Mouse (Mus musculus) R1 (cell line): ENCODE results near the gene D130043K22Rik.

Experiments
- DNase-seq: peaks from one replicate; pipeline ENCODE4 v3.0.0-alpha.2; 2018; ENCODE audit warnings: low read depth, low spot score

D130043K22Rik gene

DNA sequence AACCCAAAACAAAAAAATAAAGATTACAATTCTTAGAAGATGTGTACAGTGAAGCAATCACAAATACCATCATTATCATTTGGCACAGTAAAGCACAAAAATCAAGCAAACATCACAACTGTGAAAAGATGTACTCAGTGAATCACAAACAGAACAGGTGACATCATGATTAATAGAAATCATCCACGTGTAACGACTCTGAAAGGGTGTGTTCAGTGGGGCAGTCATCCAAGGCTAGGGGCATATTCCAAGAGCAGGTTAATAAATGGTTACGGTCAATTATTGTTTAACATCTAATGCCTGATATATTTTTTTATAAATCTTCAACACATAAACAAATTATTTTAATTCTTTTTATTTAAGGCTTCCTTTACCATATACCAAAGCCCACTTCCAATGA, 47.6 kb downstream of the D130043K22Rik start:
- DNase-seq: no peak

DNA sequence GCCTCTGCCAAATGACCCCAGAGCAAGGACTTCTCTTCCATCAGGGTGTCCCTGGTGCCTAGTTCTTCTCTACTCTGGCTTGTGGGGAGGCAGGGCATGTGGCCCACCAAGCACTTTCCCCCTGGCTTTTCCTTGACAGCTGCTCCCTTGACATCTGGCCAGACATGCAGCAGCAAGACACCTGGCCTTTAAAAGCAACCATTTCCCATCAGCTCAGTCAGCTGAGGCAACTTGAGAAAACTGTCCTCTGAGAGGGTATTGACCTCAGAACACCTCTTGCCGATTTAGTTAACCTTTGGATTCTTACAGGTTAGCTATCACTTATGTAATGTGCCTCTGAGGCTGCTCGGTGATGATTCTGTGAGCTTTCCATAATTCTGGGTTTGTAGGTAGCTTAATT, 48.9 kb downstream of the D130043K22Rik start:
- DNase-seq: no peak

DNA sequence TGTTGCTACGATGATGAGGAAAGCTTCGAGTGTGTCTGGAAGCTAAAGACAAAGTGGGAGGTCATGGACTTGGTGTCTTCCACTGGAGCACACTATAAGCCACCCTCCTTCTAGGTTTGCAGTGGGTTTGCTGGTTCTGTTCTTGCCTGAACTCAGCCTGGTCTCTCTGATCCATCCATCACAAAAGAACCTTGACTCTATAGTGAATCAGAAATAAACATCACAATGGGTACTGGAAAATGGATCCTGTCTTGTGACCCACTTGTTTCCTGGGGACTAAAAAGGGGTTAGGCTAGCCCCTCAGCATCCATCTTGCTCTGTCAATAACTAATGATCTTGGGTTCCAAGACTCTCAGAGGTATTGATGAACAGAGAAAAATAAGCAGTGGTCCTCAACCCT, 57.0 kb downstream of the D130043K22Rik start:
- DNase-seq: peak; percentile 85

GRCm38 (mm10) chr13:24903412-24903811, 58.5 kb downstream of the D130043K22Rik start:
- DNase-seq: no peak

DNA sequence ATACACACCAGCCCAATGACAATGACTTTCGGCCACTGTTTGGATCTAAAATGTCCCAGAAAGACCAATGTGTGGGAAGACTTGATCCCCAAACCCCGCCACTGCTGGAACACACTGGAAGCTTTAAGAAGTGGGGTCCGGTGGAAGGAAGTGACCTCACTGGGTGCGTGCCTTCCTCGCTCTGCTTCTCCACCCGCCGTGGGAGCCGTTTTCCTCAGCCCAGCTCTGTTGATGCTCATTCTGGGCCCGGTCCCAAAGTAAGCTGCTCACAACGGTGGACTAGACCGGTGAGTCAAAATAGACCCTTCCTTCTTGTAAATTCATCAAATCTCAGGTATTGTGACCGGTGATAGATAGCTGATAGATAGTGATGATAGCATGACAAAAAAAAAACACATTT, 60.5 kb downstream of the D130043K22Rik start:
- DNase-seq: no peak

DNA sequence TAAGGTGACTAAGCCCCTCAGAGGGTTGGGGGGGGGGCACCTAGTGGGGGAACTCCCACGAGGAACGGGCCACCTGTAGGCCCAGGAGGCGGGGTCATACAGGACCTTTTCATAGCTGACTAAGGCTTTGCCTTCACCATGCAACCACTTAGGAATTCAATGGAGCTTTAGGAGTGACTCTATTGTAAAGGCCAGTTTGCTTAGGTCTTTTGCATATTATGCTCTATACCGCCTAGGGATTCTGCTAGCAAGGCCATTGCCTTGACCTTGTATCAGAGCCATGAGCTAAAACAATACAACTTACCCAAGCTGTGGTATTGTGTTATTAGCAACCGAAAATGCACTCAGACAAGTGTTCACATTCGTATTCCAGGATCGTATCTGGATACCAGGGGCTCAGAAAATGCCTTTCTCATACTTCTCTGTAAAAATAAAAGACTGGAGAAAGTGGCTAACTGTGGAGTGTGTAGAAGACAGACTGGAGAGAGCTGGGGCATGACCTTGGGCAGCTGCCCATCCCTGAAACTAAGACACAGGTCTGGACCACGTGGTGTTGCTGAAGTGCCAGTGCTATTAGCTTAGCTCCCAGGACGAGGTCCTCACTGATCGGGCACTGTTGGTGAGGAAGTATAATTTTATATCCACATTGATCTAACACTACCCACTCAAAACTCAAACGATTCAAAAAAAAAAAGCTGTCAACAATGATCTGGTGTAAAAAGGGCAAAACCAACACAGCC, 62.1 kb downstream of the D130043K22Rik start:
- DNase-seq: peak; percentile 79

GRCm38 (mm10) chr13:24909112-24909511, 64.2 kb downstream of the D130043K22Rik start:
- no peak for DNase-seq

DNA sequence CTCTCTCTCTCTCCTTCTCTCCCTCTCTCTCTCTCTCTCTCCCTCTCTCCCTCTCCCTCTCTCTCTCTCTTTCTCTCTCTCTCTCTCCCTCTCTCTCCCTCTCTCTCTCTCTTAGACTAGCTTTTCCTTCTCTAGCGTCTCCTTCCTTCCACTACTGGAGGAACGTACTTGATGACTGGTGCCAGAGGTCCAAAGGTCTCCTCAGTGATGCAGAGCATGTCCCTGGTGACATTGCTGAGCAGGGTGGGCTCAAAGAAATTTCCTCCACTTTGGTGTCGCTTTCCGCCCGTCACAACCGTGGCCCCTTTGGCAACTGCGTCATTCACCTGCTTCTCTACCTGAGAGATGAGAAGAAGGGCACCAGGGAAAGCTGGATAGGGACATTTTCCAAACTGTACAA, 68.6 kb downstream of the D130043K22Rik start:
- DNase-seq: no peak

DNA sequence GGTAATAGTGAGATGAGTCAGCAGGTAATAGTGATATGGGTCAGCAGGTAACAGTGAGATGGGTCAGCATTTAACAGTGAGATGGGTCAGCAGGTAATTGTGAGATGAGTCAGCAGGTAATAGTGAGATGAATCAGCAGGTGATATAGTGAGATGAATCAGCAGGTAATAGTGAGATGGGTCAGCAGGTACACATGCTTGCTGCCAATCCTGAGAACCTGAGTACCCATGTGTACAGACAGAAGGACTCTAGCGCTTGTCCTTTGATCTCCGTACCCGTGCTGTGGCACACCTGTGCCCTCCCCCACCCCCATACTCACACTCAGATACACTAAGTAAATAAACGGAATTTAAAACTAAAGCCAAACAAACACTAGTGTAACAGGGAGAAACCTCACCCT, 70.0 kb downstream of the D130043K22Rik start:
- no peak for DNase-seq

- peak; percentile 52 for DNase-seq
Observed at GRCm38 (mm10) chr13:24915831-24916230, 70.9 kb downstream of the D130043K22Rik start.

DNA sequence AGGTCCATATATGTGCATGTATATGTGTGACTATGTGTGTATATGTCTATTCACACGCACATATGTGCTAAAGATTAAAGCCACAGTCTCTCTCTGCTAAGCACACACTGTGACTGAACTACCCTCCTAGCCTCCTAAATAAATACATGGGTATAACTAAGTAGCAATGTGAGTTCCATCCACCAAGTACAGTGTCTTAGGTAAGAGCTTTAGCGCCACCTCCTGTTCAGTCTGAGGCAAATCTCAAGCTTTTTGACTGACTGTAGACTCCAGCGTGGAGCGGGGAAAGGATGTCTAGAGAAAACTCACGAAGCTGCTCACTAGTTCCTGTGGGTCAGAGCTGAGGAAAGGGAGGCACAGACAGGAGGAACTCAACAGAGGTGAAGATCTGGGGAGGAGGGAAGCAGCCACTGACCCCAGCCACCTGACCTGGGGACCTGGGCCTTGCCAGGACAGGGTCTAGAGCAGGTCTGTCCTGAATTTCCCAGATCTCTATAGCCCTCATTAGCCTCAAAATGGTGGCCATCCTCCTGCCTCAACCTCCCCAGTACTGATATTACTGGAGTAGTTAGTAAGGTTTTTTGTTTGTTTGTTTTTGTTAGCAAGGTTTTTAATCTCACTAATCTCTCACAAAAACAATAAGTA, 75.5 kb downstream of the D130043K22Rik start:
- DNase-seq: peak; percentile 84

GRCm38 (mm10) chr13:24921281-24921680, 76.3 kb downstream of the D130043K22Rik start:
- no peak for DNase-seq

GRCm38 (mm10) chr13:24923991-24924390, 79.1 kb downstream of the D130043K22Rik start:
- no peak for DNase-seq

GRCm38 (mm10) chr13:24930591-24930990, 85.7 kb downstream of the D130043K22Rik start:
- no peak for DNase-seq

- no peak for DNase-seq
Observed at GRCm38 (mm10) chr13:24933199-24933598, 88.3 kb downstream of the D130043K22Rik start.

- DNase-seq: no peak
Observed at GRCm38 (mm10) chr13:24936772-24937107, 91.8 kb downstream of the D130043K22Rik start.

DNA sequence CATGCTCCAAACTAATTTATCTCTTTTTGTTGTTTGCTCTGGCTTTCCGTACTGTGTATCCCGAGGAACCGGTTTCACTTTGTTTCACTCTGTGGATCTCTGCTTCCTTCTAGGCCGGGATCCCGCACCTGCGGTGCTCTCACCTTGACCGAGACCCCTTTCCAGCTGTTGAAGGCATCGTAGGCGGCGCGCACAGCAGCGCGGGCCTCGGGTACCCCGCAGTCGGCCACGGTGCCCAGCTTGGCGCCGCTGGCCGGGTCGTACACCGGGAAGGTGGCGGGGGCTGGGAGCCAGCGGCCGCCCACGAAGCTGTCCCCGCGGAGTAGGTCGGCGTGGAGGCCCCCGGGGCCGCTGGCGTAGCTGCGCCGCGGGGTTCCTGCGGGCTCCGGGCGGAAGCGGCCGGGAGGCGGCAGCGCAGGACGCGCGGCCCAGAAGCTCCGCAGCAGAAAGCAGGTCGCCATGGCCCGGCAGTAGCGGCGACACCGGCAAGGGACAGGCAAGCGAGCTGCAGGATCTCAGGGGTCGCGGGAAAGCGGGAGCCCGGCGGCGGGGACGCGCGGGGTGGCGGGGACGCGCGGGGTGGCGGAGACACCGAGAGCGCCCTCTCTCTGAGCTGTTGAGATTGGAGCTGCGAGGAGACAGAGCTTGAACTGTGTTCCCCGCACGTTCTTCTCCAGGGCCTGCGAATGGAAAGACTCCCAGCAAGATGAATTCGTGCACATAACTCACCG, 92.3 kb downstream of the D130043K22Rik start, which contains the start of gene Aldh5a1:
Aldh5a1 (minus strand) TSS at position 554 of the 731 bp plus-strand sequence.
- peak; percentile 77 for DNase-seq

DNA sequence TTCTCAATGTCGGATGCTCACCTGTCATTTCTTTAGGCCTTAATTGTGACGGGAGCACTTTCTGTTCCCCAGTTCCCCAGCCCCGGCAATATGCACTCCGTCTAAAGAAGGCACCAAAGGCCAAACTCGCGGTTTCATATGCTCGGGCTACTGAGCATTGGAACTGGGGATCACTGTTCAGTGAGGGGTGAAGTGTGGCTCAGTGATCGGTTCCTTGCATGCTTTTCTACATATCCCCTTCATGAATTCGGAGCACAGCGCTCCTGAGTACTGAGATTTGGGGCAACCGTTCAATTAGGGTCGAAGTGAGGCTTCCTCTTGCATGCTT, 92.9 kb downstream of the D130043K22Rik start:
- no peak for DNase-seq

- DNase-seq: peak; percentile 82
Observed at GRCm38 (mm10) chr13:24938683-24939082, 93.7 kb downstream of the D130043K22Rik start.

GRCm38 (mm10) chr13:24939472-24939871, 94.5 kb downstream of the D130043K22Rik start:
- DNase-seq: no peak

DNA sequence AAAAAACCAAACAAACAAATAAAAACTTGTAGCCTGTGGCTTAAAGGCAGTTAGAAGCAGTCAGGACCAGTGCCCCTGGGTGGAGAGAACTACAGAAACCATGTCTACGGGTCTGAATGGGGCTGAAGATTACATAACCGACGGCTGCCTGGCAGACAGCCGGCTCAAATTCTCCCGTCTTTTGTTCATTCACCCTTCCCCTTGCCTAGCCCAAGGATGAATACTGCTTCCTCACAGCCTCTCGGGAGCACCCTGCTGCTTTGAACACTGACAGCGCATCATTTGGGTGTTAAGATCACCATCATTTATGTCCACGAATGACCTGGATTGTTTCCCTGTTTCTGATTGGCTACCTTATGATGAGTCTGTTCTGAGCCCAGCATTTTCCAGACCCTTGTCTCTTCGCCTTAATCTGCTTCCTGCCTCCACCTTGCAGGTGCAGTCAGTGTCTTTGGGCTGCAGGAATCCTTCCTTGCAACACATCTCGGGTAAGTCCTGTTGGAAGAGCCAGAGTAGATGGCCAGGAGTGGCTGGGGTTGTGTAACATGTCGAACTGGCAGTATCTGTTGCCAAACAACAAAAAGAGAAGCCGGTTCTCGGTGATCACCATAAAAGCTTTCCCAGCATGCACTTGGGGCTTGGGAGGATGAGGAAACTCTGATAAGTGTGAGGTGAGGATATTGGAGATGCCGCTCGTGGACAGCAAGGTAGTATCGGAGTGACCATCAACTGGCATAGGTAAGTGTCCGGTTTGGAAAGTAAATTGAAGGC, 97.8 kb downstream of the D130043K22Rik start, which contains the start of gene Gpld1:
Gpld1 (plus strand) TSS at position 641 of the 771 bp plus-strand sequence.
- peak; percentile 26 for DNase-seq

DNA sequence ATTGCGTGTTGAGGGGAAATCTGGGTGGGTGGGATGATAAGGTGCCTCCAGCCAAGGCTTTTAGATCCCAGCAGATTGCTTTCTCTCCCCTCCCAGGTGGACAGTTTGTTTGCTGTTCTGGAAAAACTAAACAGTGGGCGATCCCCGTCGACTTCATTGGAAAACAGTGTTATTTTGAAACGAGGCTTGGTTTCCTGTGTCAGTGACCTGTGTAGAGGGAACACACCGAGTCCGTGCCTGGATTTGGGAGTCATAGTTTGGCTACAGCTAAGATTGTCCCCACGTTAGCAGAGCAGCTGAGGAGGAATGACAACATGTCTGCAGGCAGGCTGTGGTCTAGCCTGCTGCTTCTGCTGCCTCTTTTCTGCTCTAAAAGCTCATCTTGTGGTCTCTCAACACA, 98.4 kb downstream of the D130043K22Rik start:
- no peak for DNase-seq
